Mouse (Mus musculus) layer of hippocampus, postnatal 10 days (tissue): ENCODE measurements around the gene Igfbp2. TPM values are rescaled to one million over a fixed set of nuclear protein-coding genes. Genes with fewer than 3 reads are reported as not detected.

Experiments
- total RNA-seq, 2 experiments: library from RNA; stranded (reverse); gene quantifications; 2 replicates each; pipeline ENCODE4 v1.2.3; 2021

The Igfbp2 gene
- total RNA-seq, 2 experiments from 2014 or later: 106 to 129 TPM

Other genes starting within 250 kb of the Igfbp2 start
- gene Smarcal1, start 241.3 kb upstream of the Igfbp2 start, total RNA-seq: 10 to 100 TPM; 42.3 to 45.3 TPM
- not detected for gene Ankar, start 123.9 kb upstream of the Igfbp2 start, total RNA-seq
- gene Rpl37a, start 113.2 kb upstream of the Igfbp2 start, total RNA-seq: 100 to 1,000 TPM; 607 to 734 TPM
- 10 to 100 TPM; 76.0 to 83.6 TPM for gene Igfbp5, start 50.4 kb downstream of the Igfbp2 start, total RNA-seq
- not detected for gene Tnp1, start 191.4 kb downstream of the Igfbp2 start, total RNA-seq